Mouse (Mus musculus): Measurements from ENCODE around the gene Endod1. TPM values are rescaled to one million over a fixed set of nuclear protein-coding genes. Genes with fewer than 3 reads are reported as not detected.

Endod1 gene
- polyA plus RNA-seq (2015; fragmentation: Nextera tagmentation; extraction: Ambion mirVana): 80.8 and 90.1 TPM in 2 replicates

- Histone ChIP-seq H3K4me3 (ENCODE audit: low read depth, low read length) (peak within 1 kb of the TSS; percentile 73), H3K9ac (ENCODE audit: low read length) (peak within 1 kb of the TSS; percentile 86), H3K27ac (replicated peaks) (peak within 1 kb of the TSS; percentile 91), H3K36me3 (ENCODE audit: control insufficient read depth, insufficient read depth, low read length) (no peaks in the 10 kb centered on the region), H3K4me2 (replicated peaks; ENCODE audit: low read depth) (peak within 1 kb of the TSS; percentile 90), H3K9me3 (ENCODE audit: control insufficient read depth, low read length) (no peaks in the 10 kb centered on the region), H3K4me1 (replicated peaks; ENCODE audit: control insufficient read depth, insufficient read depth) (0 out of 2 replicates have a peak, but pooled peaks cover 3% of the 10 kb centered on the region), H3K27me3 (ENCODE audit: control insufficient read depth, insufficient read depth, low read length) (no peaks in the 10 kb centered on the region)
- DNase-seq (ENCODE audit: low spot score) (no peak), ATAC-seq (ENCODE audit: low FRiP score, low TSS enrichment) (peak; percentile 9)
- WGBS: 3% methylated on average over 8 of the region's 8 CpGs
- TF ChIP-seq EP300 (optimal IDR thresholded peaks at IDR 0.05) (no peak), CTCF (IDR thresholded peaks at IDR 0.05; ENCODE audit: low read depth) (no peak)
These were observed at the start of gene Endod1 for GRCm38 (mm10) chr9:14381353-14382055. Endod1 (minus strand) TSS chr9:14381507.

DNA sequence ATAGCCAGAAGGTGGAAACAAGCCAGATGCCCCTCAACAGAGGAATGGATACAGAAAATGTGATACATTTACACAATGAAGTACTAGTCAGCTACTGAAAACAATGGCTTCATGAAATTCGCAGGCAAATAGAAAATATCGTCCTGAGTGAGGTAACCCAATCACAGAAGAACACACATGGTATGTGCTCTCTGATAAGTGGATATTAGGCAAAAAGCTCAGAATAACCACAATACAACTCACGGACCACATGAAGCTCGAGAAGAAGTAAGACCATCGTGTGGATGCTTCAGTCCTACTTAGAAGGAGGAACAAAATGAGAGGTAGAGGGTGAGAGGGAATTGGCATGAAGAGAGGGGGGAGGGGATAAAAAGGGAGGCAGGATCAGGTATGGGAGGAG lies 27.8 kb upstream of the Endod1 start:
- no peak for ATAC-seq (ENCODE audit: low FRiP score, low TSS enrichment)
- Histone ChIP-seq H3K9me3 (ENCODE audit: control insufficient read depth, low read length) (no peaks in the 10 kb centered on the region), H3K36me3 (ENCODE audit: control insufficient read depth, insufficient read depth, low read length) (no peaks in the 10 kb centered on the region), H3K27ac (replicated peaks) (no peak overlapping the region), H3K9ac (ENCODE audit: low read length) (no peak overlapping the region), H3K27me3 (ENCODE audit: control insufficient read depth, insufficient read depth, low read length) (no peaks in the 10 kb centered on the region), H3K4me2 (replicated peaks; ENCODE audit: low read depth) (no peak overlapping the region), H3K4me1 (replicated peaks; ENCODE audit: control insufficient read depth, insufficient read depth) (no peaks in the 10 kb centered on the region), H3K4me3 (ENCODE audit: low read depth, low read length) (no peak overlapping the region)
- DNase-seq (ENCODE audit: low spot score): no peak
- 87% methylated on average over 5 of the region's 5 CpGs for WGBS
- no peak for TF ChIP-seq EP300 (optimal IDR thresholded peaks at IDR 0.05)
- TF ChIP-seq CTCF (IDR thresholded peaks at IDR 0.05; ENCODE audit: low read depth): no peak

- DNase-seq (ENCODE audit: low spot score): no peak
- no peak overlapping the region for H3K4me2 ChIP-seq (replicated peaks; ENCODE audit: low read depth)
- TF ChIP-seq EP300 (optimal IDR thresholded peaks at IDR 0.05) (no peak), CTCF (IDR thresholded peaks at IDR 0.05; ENCODE audit: low read depth) (no peak)
- H3K27ac ChIP-seq (replicated peaks): no peak overlapping the region
- H3K36me3 ChIP-seq (ENCODE audit: control insufficient read depth, insufficient read depth, low read length): no peaks in the 10 kb centered on the region
- H3K4me3 ChIP-seq (ENCODE audit: low read depth, low read length): no peak overlapping the region
- 65% methylated on average over 4 of the region's 4 CpGs for WGBS
- H3K9me3 ChIP-seq (ENCODE audit: control insufficient read depth, low read length): no peaks in the 10 kb centered on the region
- H3K27me3 ChIP-seq (ENCODE audit: control insufficient read depth, insufficient read depth, low read length): no peaks in the 10 kb centered on the region
- no peak for ATAC-seq (ENCODE audit: low FRiP score, low TSS enrichment)
- no peaks in the 10 kb centered on the region for H3K4me1 ChIP-seq (replicated peaks; ENCODE audit: control insufficient read depth, insufficient read depth)
- H3K9ac ChIP-seq (ENCODE audit: low read length): no peak overlapping the region
These were observed 26.7 kb upstream of the Endod1 start for GRCm38 (mm10) chr9:14408044-14408443.

GRCm38 (mm10) chr9:14406056-14406455 lies 24.7 kb upstream of the Endod1 start:
- H3K27ac ChIP-seq (replicated peaks): no peak overlapping the region
- H3K27me3 ChIP-seq (ENCODE audit: control insufficient read depth, insufficient read depth, low read length): no peaks in the 10 kb centered on the region
- H3K4me1 ChIP-seq (replicated peaks; ENCODE audit: control insufficient read depth, insufficient read depth): no peaks in the 10 kb centered on the region
- H3K36me3 ChIP-seq (ENCODE audit: control insufficient read depth, insufficient read depth, low read length): no peaks in the 10 kb centered on the region
- H3K4me2 ChIP-seq (replicated peaks; ENCODE audit: low read depth): no peak overlapping the region
- no peak overlapping the region for H3K9ac ChIP-seq (ENCODE audit: low read length)
- H3K9me3 ChIP-seq (ENCODE audit: control insufficient read depth, low read length): no peaks in the 10 kb centered on the region
- TF ChIP-seq EP300 (optimal IDR thresholded peaks at IDR 0.05): no peak
- no peak for TF ChIP-seq CTCF (IDR thresholded peaks at IDR 0.05; ENCODE audit: low read depth)
- DNase-seq (ENCODE audit: low spot score) (no peak), ATAC-seq (ENCODE audit: low FRiP score, low TSS enrichment) (no peak)
- 75% methylated on average over 1 of the region's 1 CpGs for WGBS
- no peak overlapping the region for H3K4me3 ChIP-seq (ENCODE audit: low read depth, low read length)

DNA sequence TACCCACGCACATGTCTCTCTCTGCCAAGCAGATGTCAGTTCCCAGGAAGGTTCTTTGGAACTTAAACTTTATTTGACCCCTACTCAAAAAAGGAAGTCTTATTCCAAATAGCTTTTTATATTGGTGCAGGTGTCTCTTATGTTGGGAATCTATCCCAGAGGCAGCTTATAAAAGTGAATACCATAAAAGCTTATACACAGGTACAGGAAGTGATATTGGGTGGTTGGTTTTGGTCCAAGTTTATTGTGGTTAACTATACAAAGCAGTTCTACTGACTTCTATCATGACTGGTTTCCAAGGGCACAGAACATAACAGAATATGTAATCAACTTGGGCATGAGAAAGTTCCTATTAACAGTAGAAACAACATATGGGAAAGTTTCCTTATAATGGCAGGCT lies 20.8 kb upstream of the Endod1 start:
- Histone ChIP-seq H3K4me3 (ENCODE audit: low read depth, low read length) (no peak overlapping the region), H3K36me3 (ENCODE audit: control insufficient read depth, insufficient read depth, low read length) (no peaks in the 10 kb centered on the region), H3K4me2 (replicated peaks; ENCODE audit: low read depth) (no peak overlapping the region), H3K9ac (ENCODE audit: low read length) (no peak overlapping the region), H3K9me3 (ENCODE audit: control insufficient read depth, low read length) (no peaks in the 10 kb centered on the region), H3K4me1 (replicated peaks; ENCODE audit: control insufficient read depth, insufficient read depth) (no peaks in the 10 kb centered on the region), H3K27ac (replicated peaks) (no peak overlapping the region), H3K27me3 (ENCODE audit: control insufficient read depth, insufficient read depth, low read length) (no peaks in the 10 kb centered on the region)
- no peak for ATAC-seq (ENCODE audit: low FRiP score, low TSS enrichment)
- WGBS: 73% methylated on average over 1 of the region's 1 CpGs
- DNase-seq (ENCODE audit: low spot score): no peak
- no peak for TF ChIP-seq CTCF (IDR thresholded peaks at IDR 0.05; ENCODE audit: low read depth)

GRCm38 (mm10) chr9:14400392-14400791 lies 19.1 kb upstream of the Endod1 start:
- ATAC-seq (ENCODE audit: low FRiP score, low TSS enrichment): no peak
- WGBS: 90% methylated on average over 5 of the region's 5 CpGs

More at GRCm38 (mm10) chr9:14400392-14400791, 19.1 kb upstream of the Endod1 start:
- Histone ChIP-seq H3K4me3 (ENCODE audit: low read depth, low read length) (no peak overlapping the region), H3K4me2 (replicated peaks; ENCODE audit: low read depth) (no peak overlapping the region), H3K36me3 (ENCODE audit: control insufficient read depth, insufficient read depth, low read length) (no peaks in the 10 kb centered on the region), H3K9ac (ENCODE audit: low read length) (no peak overlapping the region), H3K4me1 (replicated peaks; ENCODE audit: control insufficient read depth, insufficient read depth) (no peaks in the 10 kb centered on the region), H3K27ac (replicated peaks) (no peak overlapping the region), H3K27me3 (ENCODE audit: control insufficient read depth, insufficient read depth, low read length) (no peaks in the 10 kb centered on the region), H3K9me3 (ENCODE audit: control insufficient read depth, low read length) (no peaks in the 10 kb centered on the region)
- no peak for DNase-seq (ENCODE audit: low spot score)
- no peak for TF ChIP-seq CTCF (IDR thresholded peaks at IDR 0.05; ENCODE audit: low read depth)
- TF ChIP-seq EP300 (optimal IDR thresholded peaks at IDR 0.05): no peak

Measured in stomach, postnatal 0 days (tissue).